Mouse (Mus musculus) MEL (cell line): Measurements from ENCODE around the gene Tec. TPM values are rescaled to one million over a fixed set of nuclear protein-coding genes. Genes with fewer than 3 reads are reported as not detected.

ENCODE experiments used
- DNase-seq: peaks from one replicate; pipeline ENCODE4 v3.0.0; 2011; ENCODE audit warnings: low read depth, low spot score
- H3K27ac ChIP-seq: 2 replicates; pipeline ENCODE4 v1.5.1; 2012; ENCODE audit warnings: low read depth, mild to moderate bottlenecking, control low read depth, low read length, moderate library complexity; ENCODE audit not compliant: control insufficient read depth
- H3K27me3 ChIP-seq, 2 experiments: fragments of 150-350 bp in 1 of 2; sonication (generic) in 1 of 2; 2 replicates each; pipeline ENCODE4 v1.6.1; 2012; ENCODE audit warnings: low read length in 2 of 2, mild to moderate bottlenecking in 2 of 2, improper control_type of control experiment in 1 of 2, moderate library complexity in 1 of 2; ENCODE audit not compliant: insufficient read depth in 2 of 2, control insufficient read depth in 1 of 2
- H3K36me3 ChIP-seq, 2 experiments: 2 replicates each; pipeline ENCODE4 v1.6.1; 2012 to 2014; ENCODE audit warnings: low read length in 2 of 2, improper control_type of control experiment in 1 of 2, inconsistent platforms in 1 of 2, mild to moderate bottlenecking in 1 of 2; ENCODE audit not compliant: insufficient read depth in 2 of 2, control insufficient read depth in 1 of 2
- H3K4me1 ChIP-seq, 2 experiments: fragments of 150-350 bp in 1 of 2; sonication (generic) in 1 of 2; 2 replicates each; pipeline ENCODE4 v1.6.1; 2012; ENCODE audit warnings: low read length in 2 of 2, improper control_type of control experiment in 1 of 2, mild to moderate bottlenecking in 1 of 2; ENCODE audit not compliant: insufficient read depth in 2 of 2, control insufficient read depth in 1 of 2
- H3K4me3 ChIP-seq, 2 experiments: fragments of 150-350 bp in 1 of 2; sonication (generic) in 1 of 2; 2 replicates each; pipeline ENCODE4 v1.5.1; 2012; ENCODE audit warnings: low read depth in 2 of 2, low read length in 2 of 2, mild to moderate bottlenecking in 2 of 2, moderate library complexity in 2 of 2, control low read depth in 1 of 2, improper control_type of control experiment in 1 of 2; ENCODE audit not compliant: control insufficient read depth in 1 of 2, insufficient read depth in 1 of 2
- H3K79me2 ChIP-seq: 2 replicates; pipeline ENCODE4 v1.6.1; 2012; ENCODE audit warnings: mild to moderate bottlenecking, low read length, moderate library complexity; ENCODE audit not compliant: control insufficient read depth, poor library complexity, insufficient read depth
- H3K9ac ChIP-seq: 2 replicates; pipeline ENCODE4 v1.6.1; 2012; ENCODE audit warnings: low read depth, mild to moderate bottlenecking, control low read depth, low read length, moderate library complexity; ENCODE audit not compliant: control insufficient read depth, poor library complexity, severe bottlenecking
- H3K9me3 ChIP-seq: fragments of 150-350 bp; sonication (generic); replicated peaks from 2 replicates; pipeline ENCODE4 v1.6.1; 2012; ENCODE audit warnings: mild to moderate bottlenecking, low read length, improper control_type of control experiment, moderate library complexity; ENCODE audit not compliant: insufficient read depth
- BHLHE40 ChIP-seq: IDR thresholded peaks from 2 replicates; pipeline ENCODE4 v1.6.1; 2012; ENCODE audit warnings: low read depth, mild to moderate bottlenecking, inconsistent platforms, low read length, improper control_type of control experiment, borderline replicate concordance
- CHD1 ChIP-seq: IDR thresholded peaks from 2 replicates; pipeline ENCODE4 v1.6.1; 2012; ENCODE audit warnings: low read depth, mild to moderate bottlenecking, inconsistent platforms, low read length, improper control_type of control experiment
- CTCF ChIP-seq, 3 experiments: IDR thresholded peaks in 2 of 3; conservative IDR thresholded peaks in 1 of 3; 2 replicates each; pipeline ENCODE4 v1.5.1; 2011 to 2012; ENCODE audit warnings: low read length in 3 of 3, low read depth in 2 of 3, mild to moderate bottlenecking in 2 of 3, improper control_type of control experiment in 1 of 3, inconsistent platforms in 1 of 3, mixed read lengths in 1 of 3, moderate library complexity in 1 of 3; ENCODE audit not compliant: control insufficient read depth in 1 of 3, insufficient read depth in 1 of 3, poor library complexity in 1 of 3, severe bottlenecking in 1 of 3
- KAT2A ChIP-seq: conservative IDR thresholded peaks from 2 replicates; pipeline ENCODE4 v1.6.1; 2012; ENCODE audit warnings: low read depth, low read length, improper control_type of control experiment, inconsistent platforms
- MAX ChIP-seq: IDR thresholded peaks from 2 replicates; pipeline ENCODE4 v1.6.1; 2011; ENCODE audit warnings: low read length, improper control_type of control experiment
- MAZ ChIP-seq: IDR thresholded peaks from 2 replicates; pipeline ENCODE4 v1.6.1; 2012; ENCODE audit warnings: low read depth, mild to moderate bottlenecking, inconsistent platforms, low read length, improper control_type of control experiment
- MYB ChIP-seq: IDR thresholded peaks from 2 replicates; pipeline ENCODE4 v1.6.1; 2011; ENCODE audit warnings: mild to moderate bottlenecking, low read depth, low read length, improper control_type of control experiment
- MYC ChIP-seq: IDR thresholded peaks from 2 replicates; pipeline ENCODE4 v1.6.1; 2011; ENCODE audit warnings: low read depth, mild to moderate bottlenecking, low read length, improper control_type of control experiment, moderate library complexity
- NRF1 ChIP-seq: IDR thresholded peaks from 2 replicates; pipeline ENCODE4 v1.6.1; 2014; ENCODE audit warnings: low read depth, mild to moderate bottlenecking, inconsistent platforms, low read length, improper control_type of control experiment, moderate library complexity; ENCODE audit not compliant: poor library complexity, insufficient read depth, severe bottlenecking
- POLR2AphosphoS2 ChIP-seq: IDR thresholded peaks from 2 replicates; pipeline ENCODE4 v1.6.1; 2011; ENCODE audit warnings: low read length, improper control_type of control experiment
- SMC3 ChIP-seq: IDR thresholded peaks from 2 replicates; pipeline ENCODE4 v1.6.1; 2011; ENCODE audit warnings: low read depth, low read length, improper control_type of control experiment
- TAL1 ChIP-seq: IDR thresholded peaks from 2 replicates; pipeline ENCODE4 v1.6.1; 2012; ENCODE audit warnings: mild to moderate bottlenecking, inconsistent platforms, low read length, moderate library complexity, mixed read lengths
- TBP ChIP-seq: IDR thresholded peaks from 2 replicates; pipeline ENCODE4 v1.8.0; 2011; ENCODE audit warnings: low read depth, low read length, improper control_type of control experiment
- UBTF ChIP-seq: IDR thresholded peaks from 2 replicates; pipeline ENCODE4 v1.6.1; 2012; ENCODE audit warnings: low read depth, mild to moderate bottlenecking, inconsistent platforms, low read length, improper control_type of control experiment, moderate library complexity, borderline replicate concordance; ENCODE audit not compliant: insufficient read depth
- USF1 ChIP-seq: IDR thresholded peaks from 2 replicates; pipeline ENCODE4 v1.6.1; 2014; ENCODE audit warnings: low read depth, mild to moderate bottlenecking, inconsistent platforms, low read length, improper control_type of control experiment, moderate library complexity
- USF2 ChIP-seq, 2 experiments: IDR thresholded peaks; 2 replicates each; pipeline ENCODE4 v1.6.1; 2011 to 2012; ENCODE audit warnings: improper control_type of control experiment in 2 of 2, low read length in 2 of 2, borderline replicate concordance in 1 of 2, inconsistent platforms in 1 of 2, low read depth in 1 of 2, mild to moderate bottlenecking in 1 of 2; ENCODE audit not compliant: insufficient read depth in 1 of 2
- ZMIZ1 ChIP-seq: IDR thresholded peaks from 2 replicates; pipeline ENCODE4 v1.6.1; 2012; ENCODE audit warnings: low read depth, mild to moderate bottlenecking, inconsistent platforms, low read length, improper control_type of control experiment, moderate library complexity
- ZNF384 ChIP-seq: IDR thresholded peaks from 2 replicates; pipeline ENCODE4 v1.6.1; 2012; ENCODE audit warnings: low read depth, mild to moderate bottlenecking, inconsistent platforms, low read length, improper control_type of control experiment
- polyA plus RNA-seq, 2 experiments: library from polyadenylated mRNA; stranded (reverse) in 1 of 2; unstranded in 1 of 2; fragments of >175 nt in 1 of 2; fragments of >200 nt in 1 of 2; gene quantifications; 2 replicates each; pipeline versions ENCODE4 v1.2.1 to v1.2.4; 2012; ENCODE audit warnings: low replicate concordance in 2 of 2, low read depth in 1 of 2; ENCODE audit not compliant: insufficient read length in 2 of 2, insufficient read depth in 1 of 2, missing spikeins in 1 of 2
- total RNA-seq: library from RNA; depleted of rRNA; stranded (reverse); fragments of 300-350 nt; gene quantifications from 2 replicates; pipeline ENCODE4 v1.2.3, GENCODE M21; 2012

The Tec gene
- total and polyA plus RNA-seq, 3 experiments: 44.8 to 61.1 TPM; not detected in 1

DNA sequence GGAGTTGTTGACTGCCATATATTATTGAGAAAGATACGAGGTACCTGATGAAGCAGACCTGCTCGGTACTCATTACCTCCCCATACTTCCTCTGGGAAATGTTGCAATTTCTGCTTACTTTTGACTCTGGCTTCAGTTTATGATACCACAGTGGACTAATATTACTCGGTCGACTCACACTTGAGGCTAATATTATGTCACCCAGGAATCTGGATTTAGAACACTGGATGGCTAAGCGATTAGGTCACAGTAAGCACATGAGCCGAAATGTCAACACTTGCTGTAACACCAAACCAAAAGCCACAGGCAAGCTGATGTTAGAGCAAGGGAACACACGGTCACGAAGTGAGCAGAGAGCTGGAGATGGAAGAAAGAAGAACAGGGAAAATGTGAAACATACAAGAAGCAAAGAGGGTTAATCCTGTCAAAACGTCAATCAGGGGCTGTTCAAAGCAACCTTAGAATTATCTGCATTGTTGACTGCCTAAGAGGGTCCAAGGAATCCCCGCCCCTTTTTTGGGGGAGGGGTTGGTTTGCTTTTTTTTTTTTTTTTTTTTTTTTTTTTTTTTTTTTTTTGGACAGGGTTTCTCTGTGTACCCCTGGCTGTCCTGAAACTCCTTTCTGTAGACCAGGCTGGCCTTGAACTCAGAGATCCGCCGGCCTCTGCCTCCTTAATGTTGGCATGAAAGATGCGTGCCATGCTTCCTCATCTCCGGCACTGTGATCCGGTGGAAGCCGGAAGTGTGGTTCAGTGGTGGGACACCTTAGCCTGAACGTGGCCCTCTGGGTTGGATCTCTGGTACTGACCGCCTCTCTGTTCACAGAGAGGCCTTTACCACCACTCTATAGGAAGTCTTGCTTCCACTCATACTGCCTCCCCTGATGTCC lies 36.9 kb upstream of the Tec start:
- Histone ChIP-seq H3K9me3 (no peaks in the 10 kb centered on the region), H3K4me3 (no peak overlapping the region), H3K9ac (no peak overlapping the region), H3K36me3 (peaks cover 0 to 18% of the 10 kb centered on the region in 2 experiments; a peak in 2 of 4 replicates), H3K27me3 (no peaks in the 10 kb centered on the region), H3K27ac (no peak overlapping the region), H3K4me1 (peaks cover 0 to 21% of the 10 kb centered on the region in 2 experiments; a peak in 3 of 4 replicates), H3K79me2 (no peaks in the 10 kb centered on the region)
- TF ChIP-seq CHD1 (no peak), ZMIZ1 (no peak), MYB (no peak), ZNF384 (peak; percentile 65; the same call in 1 of the 2 replicates), KAT2A (no peak), MAX (no peak)
- no peak for DNase-seq

DNA sequence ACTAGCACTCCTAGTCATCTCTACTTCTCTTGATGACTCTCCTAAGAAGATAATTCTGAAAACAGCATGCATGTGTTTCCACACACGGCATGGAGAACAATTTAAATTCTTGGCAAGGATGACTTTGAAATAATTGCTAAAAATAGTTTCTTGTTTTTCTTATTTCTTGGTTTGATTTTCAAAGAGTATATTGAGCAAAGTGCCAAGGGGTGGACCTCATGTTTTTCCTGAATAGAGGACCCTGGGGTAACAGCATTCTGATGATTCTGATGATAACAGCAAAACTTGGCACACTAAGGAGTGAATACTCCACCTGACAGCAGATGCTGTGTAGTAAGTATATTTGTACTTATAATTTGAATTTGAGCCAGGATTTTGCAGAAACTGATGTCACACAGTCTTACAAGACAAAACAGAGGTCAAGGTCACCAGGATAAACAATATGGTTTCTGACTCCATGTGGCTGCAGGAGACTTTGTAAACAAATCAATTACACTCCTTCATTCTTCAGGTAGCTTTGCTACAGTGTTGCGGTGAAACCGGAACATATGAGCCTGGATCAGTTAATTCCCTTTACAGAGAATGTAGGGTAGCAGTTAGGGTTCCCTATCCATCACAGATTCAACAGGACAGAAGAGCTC lies 34.7 kb upstream of the Tec start:
- Histone ChIP-seq H3K4me1 (peaks cover 8 to 15% of the 10 kb centered on the region in 2 experiments), H3K9me3 (no peaks in the 10 kb centered on the region), H3K27ac (no peak overlapping the region), H3K79me2 (no peaks in the 10 kb centered on the region)
- TF ChIP-seq NRF1 (no peak), TBP (no peak), MYC (no peak), USF1 (no peak), CTCF (IDR thresholded peaks at IDR 0.05 in 2 of 3, conservative IDR thresholded peaks at IDR 0.05 in 1 of 3; ENCODE audit: control insufficient read depth in 1 of 3, insufficient read depth in 1 of 3, low read depth in 2 of 3, low read length in 3 of 3, poor library complexity in 1 of 3, severe bottlenecking in 1 of 3) (no peak), MAX (no peak), TAL1 (no peak), CHD1 (no peak), BHLHE40 (no peak), SMC3 (no peak), ZNF384 (no peak), USF2 (IDR thresholded peaks at IDR 0.05; ENCODE audit: borderline replicate concordance in 1 of 2, insufficient read depth in 1 of 2, low read depth in 1 of 2, low read length in 2 of 2) (no peak), MAZ (no peak), UBTF (no peak), POLR2AphosphoS2 (no peak)
- TF ChIP-seq, all 39 proteins: peak for 0
- Histone ChIP-seq H3K9ac (no peak overlapping the region), H3K4me3 (no peak overlapping the region), H3K36me3 (peaks cover 0 to 11% of the 10 kb centered on the region in 2 experiments; a peak in 2 of 4 replicates), H3K27me3 (no peaks in the 10 kb centered on the region)
- DNase-seq: no peak
